Mouse (Mus musculus): ENCODE results near the gene Ddah1.

- no peak for TF ChIP-seq CTCF (IDR thresholded peaks at IDR 0.05)
- no peak for TF ChIP-seq POLR2A (IDR thresholded peaks at IDR 0.05; ENCODE audit: insufficient read depth, low read depth, low read length)
Observed at GRCm38 (mm10) chr3:145805848-145806247, 47.4 kb downstream of the Ddah1 start.
